Mouse (Mus musculus) layer of hippocampus, adult 2 months (tissue): ENCODE measurements around the gene Il16. TPM values are rescaled to one million over a fixed set of nuclear protein-coding genes. Genes with fewer than 3 reads are reported as not detected.

Source experiments
- DNase-seq, 2 experiments: peaks; one replicate each; pipeline ENCODE4 v3.0.0; 2022; ENCODE audit warnings: low spot score in 2 of 2
- H3K27ac ChIP-seq: fragments of 200-600 bp; 2 replicates; pipeline ENCODE4 v1.8.1; 2022
- H3K4me3 ChIP-seq: fragments of 200-600 bp; 2 replicates; pipeline ENCODE4 v1.8.1; 2022; ENCODE audit warnings: mild to moderate bottlenecking
- CTCF ChIP-seq: fragments of 200-600 bp; conservative IDR thresholded peaks from 2 replicates; pipeline ENCODE4 v1.8.1; 2022; ENCODE audit warnings: antibody characterized with exemption, mild to moderate bottlenecking, moderate library complexity
- total RNA-seq, 2 experiments: library from RNA; stranded (reverse); gene quantifications; 2 replicates each; pipeline ENCODE4 v1.2.3; 2021

Il16 gene
- total RNA-seq, 2 experiments from 2014 or later: 67.3 to 70.3 TPM

DNA sequence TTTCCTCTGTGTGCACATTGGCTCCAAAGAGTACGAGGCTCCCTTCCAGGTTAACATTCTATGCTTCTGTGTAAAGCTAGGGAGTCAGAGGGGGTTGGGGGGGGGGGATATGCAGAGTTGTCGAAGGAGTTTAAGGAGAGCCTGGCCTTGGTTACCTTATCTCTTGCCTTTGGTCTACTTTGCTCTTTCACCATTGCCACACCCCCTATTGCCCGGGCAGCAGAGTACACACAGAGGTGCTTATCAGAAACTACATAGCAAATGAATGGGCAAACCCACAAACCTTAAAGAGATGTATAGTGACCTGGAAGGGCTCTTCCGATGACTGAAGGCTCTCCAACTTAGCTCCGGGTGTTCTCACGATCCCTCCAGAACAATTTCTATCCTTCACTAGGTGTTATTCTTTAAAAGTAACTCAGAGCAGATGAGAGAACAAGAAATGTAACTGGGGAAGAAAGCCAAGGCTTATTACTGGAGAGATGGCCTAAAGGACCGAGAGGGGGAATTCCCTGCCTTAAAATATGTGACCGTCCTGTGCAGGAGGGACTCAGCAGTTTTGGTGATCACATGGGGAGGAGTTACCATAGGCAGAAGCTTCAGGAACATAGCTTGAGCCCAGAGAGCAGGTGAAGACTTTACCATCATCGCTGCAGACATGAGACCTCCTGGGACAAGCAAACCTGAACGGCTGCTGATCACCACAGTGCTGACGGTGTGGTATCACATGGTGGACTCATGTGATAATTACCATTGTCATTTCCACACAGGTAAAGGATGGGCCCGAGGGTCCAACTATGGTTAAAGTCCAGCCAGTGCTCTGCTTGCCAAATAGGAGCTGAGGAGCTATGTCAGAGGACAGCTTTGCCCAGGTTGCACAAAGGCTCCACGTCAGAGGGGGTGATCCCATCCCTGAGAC, 146.3 kb downstream of the Il16 start:
- H3K27ac ChIP-seq: no peak overlapping the region
- H3K4me3 ChIP-seq: no peak overlapping the region
- no peak for DNase-seq
- no peak for TF ChIP-seq CTCF

DNA sequence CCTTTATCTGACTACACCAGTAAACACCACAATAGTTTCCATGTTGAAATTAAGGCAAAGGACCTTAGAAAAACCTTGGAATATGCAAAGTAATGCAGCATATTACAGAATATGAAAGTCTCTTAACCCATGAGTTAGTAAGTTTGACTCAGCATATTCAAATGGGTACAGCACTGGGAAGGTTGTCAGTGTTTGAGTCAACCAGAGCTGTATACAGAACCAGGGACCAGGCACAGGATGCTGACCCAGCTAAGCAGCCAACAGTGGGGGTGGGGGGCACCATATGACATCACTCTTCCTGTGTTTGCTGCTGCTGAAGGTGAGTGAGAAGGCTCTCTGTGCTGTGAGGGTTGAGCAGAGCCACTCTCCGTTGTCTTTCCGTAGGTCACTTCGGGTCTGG, 148.5 kb downstream of the Il16 start:
- TF ChIP-seq CTCF: no peak
- Histone ChIP-seq H3K4me3 (no peak overlapping the region), H3K27ac (no peak overlapping the region)
- DNase-seq: no peak

- TF ChIP-seq CTCF: no peak
- no peak for DNase-seq
- H3K4me3 ChIP-seq: no peak overlapping the region
- no peak overlapping the region for H3K27ac ChIP-seq
Measured at GRCm38 (mm10) chr7:83594056-83594455, 151.5 kb downstream of the Il16 start.

Other genes starting within 250 kb of the Il16 start
- gene Tmc3, start 160.8 kb downstream of the Il16 start, total RNA-seq: under 1 TPM; 0.22 to 0.26 TPM
- gene Stard5, start 113.8 kb downstream of the Il16 start, total RNA-seq: 10 to 100 TPM; 18.3 to 18.5 TPM
- 1 to 10 TPM; 1.3 to 2.5 TPM for gene Cfap161, start 49.2 kb upstream of the Il16 start, total RNA-seq
- 10 to 100 TPM; 18.1 to 20.9 TPM for gene Tlnrd1, start 138.6 kb upstream of the Il16 start, total RNA-seq
- gene Mesd, start 138.7 kb upstream of the Il16 start, total RNA-seq: 10 to 100 TPM; 57.4 to 62.7 TPM